Mouse (Mus musculus) spleen, adult 12 weeks (tissue): ENCODE data around the gene Akap12.

ENCODE experiments used
- DNase-seq: peaks from one replicate; pipeline ENCODE4 v3.0.0; 2022; ENCODE audit warnings: low spot score

The Akap12 gene

DNA sequence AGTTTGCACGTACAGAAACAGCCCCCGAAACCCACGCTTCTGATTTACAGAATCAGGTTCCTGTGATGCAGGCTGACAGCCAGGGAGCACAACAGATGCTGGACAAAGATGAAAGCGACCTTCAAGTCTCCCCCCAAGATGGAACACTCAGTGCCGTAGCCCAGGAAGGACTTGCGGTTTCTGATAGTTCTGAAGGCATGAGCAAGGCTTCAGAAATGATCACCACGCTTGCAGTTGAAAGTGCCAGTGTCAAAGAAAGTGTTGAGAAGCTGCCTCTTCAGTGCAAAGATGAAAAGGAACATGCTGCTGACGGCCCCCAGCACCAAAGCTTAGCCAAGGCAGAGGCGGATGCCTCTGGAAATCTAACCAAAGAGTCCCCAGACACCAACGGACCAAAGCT lies 91.3 kb downstream of the Akap12 start:
- no peak for DNase-seq

GRCm38 (mm10) chr10:4364618-4365017 lies 98.4 kb downstream of the Akap12 start:
- DNase-seq: no peak

- no peak for DNase-seq
These were observed 103.9 kb downstream of the Akap12 start for GRCm38 (mm10) chr10:4370105-4370504.

- DNase-seq: no peak
These were observed 105.8 kb downstream of the Akap12 start for GRCm38 (mm10) chr10:4372011-4372410.

GRCm38 (mm10) chr10:4373558-4373957 lies 107.4 kb downstream of the Akap12 start:
- no peak for DNase-seq

DNA sequence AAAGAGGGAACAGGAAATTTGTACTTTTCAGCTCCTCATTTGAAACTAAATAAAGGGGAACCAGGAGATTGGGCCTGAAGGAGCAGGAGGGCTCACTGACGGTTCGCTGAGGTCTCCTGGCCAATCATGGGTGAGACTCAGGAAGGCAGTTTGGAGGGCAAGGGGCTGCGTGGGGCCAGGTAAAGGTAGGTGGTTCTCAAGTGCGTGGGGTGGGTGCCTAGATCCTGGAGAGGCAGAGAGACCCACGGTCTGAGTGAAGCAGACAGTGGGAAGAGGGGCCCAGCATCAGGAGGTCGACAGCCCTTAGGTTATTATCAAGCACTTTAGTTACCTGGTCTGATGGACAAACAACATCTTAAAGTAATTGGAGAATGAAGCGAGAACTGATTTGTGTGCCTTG lies 108.1 kb downstream of the Akap12 start:
- no peak for DNase-seq

GRCm38 (mm10) chr10:4374734-4375133 lies 108.6 kb downstream of the Akap12 start:
- DNase-seq: no peak

DNA sequence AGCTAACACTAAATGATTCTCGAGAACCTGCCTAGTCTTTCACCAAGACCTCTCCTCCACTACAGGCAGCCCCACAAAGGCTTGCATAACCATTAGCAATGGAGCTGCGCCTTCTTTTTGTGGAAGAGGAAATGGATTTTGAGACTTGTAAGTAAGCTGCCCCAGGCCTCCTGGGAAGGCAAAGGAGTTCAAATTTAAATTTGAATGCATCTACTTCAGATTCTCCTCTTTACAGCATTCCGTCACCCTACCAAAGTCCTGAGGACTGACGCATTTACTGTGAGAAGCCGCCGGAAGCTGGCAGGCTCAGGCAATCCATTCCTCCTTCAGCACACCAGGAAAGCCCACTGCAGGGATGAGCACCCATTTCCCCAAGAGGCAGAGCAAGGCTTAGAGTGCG lies 109.1 kb downstream of the Akap12 start:
- no peak for DNase-seq

- DNase-seq: no peak
These were observed 110.3 kb downstream of the Akap12 start for GRCm38 (mm10) chr10:4376461-4376860.

- DNase-seq: no peak
These were observed 110.8 kb downstream of the Akap12 start for GRCm38 (mm10) chr10:4376931-4377330.

DNA sequence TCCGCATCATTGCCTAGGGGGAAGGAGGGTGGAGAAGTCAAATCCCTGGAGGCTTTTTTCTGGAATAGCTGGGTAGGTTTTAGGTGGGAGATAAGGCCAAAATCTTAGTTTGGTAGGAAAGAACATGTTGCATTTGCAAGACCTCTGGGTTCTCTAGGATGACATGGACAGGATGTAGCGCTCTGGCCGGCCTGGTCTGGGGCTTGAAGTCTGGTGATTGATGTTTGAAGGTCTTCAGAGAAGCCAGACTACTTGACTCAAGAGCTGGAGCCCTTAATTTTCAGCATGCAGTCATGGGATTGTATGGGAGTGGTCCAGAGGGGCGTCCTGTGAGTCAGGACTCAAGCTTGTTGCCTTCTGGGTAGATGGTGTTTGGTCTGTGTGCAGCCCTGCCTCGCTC lies 114.6 kb downstream of the Akap12 start:
- no peak for DNase-seq

DNA sequence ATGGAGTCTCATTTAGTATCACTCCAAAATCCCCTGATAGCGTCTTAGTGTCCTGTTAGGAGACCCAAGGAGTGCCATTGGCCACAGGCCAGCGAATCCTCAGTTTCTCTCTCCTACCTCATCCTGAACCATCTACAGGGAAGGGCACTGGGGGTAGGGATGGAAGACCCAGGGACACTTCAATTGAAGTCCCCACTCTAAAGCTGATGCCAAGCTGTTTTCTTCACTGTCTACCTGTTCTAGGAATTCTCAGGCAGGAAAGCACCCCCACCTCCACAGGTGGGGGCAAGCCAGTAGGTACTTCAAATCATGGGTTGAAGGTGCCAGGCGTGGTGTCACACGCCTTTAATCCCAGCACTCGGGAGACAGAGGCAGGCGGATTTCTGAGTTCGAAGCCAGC lies 118.1 kb downstream of the Akap12 start:
- DNase-seq: no peak

GRCm38 (mm10) chr10:4386609-4387591 lies 120.7 kb downstream of the Akap12 start:
- peak; percentile 93 for DNase-seq

GRCm38 (mm10) chr10:4387701-4388383 lies 121.7 kb downstream of the Akap12 start, which contains the start of gene Zbtb2:
Zbtb2 (minus strand) TSS chr10:4388108.
- peak; percentile 52 for DNase-seq

- DNase-seq: peak; percentile 26
These were observed 122.2 kb downstream of the Akap12 start for GRCm38 (mm10) chr10:4388384-4388745.

DNA sequence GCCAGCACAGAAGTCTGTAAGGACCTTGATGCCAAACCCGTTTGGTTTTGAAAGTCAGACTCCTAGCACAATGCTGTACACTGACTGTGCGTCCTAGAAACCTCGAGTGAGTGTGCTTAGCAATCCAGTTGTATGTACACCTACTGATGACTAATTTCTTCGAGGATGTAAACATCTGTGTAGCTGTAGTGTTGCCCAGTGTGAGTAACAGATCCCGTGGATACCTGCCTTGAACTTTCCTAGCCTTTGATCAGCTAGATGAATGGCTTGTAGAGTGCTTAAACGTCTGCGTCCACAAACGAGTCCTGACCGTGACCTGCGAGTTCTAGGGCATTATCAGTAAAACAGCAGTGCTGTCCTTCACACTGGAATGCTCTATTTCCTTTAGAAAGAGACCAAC lies 122.9 kb downstream of the Akap12 start:
- no peak for DNase-seq

- DNase-seq: no peak
These were observed 123.4 kb downstream of the Akap12 start for GRCm38 (mm10) chr10:4389461-4390112.

- DNase-seq: no peak
These were observed 124.4 kb downstream of the Akap12 start for GRCm38 (mm10) chr10:4390550-4390949.

GRCm38 (mm10) chr10:4391076-4391475 lies 124.9 kb downstream of the Akap12 start:
- DNase-seq: no peak

DNA sequence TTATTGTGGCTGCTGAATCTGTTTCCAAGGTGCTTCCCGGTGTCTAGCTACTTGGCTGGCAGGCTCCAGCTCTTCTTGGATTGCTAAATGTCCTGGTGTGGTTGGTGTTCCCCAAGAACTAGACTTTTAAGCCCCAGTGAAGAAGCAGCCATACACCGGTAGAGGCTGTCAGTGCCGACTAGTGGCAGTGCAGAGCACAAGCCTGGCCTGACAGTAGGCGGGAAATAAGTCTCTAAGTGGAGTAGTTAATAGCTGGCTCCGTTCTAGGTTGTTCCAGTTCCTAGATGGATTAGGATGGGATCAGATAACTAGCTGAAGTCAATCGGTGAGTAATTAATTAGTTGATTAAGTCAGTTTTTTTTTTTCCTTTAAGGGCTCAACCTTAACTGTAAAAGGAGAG lies 125.7 kb downstream of the Akap12 start:
- DNase-seq: no peak

DNA sequence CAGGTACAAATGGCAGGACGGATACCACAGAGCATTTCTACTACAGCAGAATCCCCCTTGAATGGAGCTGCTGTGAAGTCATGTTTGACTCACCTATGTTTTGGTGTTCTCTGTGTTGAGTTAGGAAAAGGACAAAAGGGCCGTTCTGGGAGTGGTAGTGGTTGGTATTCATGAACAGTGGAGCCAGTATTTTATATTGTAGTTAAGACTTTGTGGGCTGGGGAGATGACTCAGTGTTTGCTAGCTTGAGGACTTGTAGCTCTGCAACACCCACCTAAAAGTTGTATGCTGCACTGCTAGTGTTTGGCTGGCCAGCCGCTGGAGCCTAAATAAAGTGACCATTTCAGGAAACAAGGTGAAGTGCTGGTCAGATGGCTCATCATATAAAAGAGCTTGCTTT lies 129.1 kb downstream of the Akap12 start:
- no peak for DNase-seq

- DNase-seq: no peak
These were observed 131.9 kb downstream of the Akap12 start for GRCm38 (mm10) chr10:4398058-4398457.
